Mouse (Mus musculus) spleen, adult 2 months (tissue): ENCODE data around the gene Clcnkb. TPM values are rescaled to one million over a fixed set of nuclear protein-coding genes. Genes with fewer than 3 reads are reported as not detected.

ENCODE experiments used
- DNase-seq, 2 experiments: peaks; one replicate each; pipeline versions ENCODE4 v3.0.0 to v3.0.0-alpha.2; 2012 to 2021; ENCODE audit warnings: low spot score in 2 of 2, low read depth in 1 of 2
- H3K27ac ChIP-seq: fragments of 200-500 bp; 2 replicates; pipeline ENCODE4 v1.5.1; 2012; ENCODE audit warnings: low read length, inconsistent platforms; ENCODE audit not compliant: insufficient read depth
- H3K27me3 ChIP-seq: fragments of 200-500 bp; 2 replicates; pipeline ENCODE4 v1.6.1; 2012; ENCODE audit warnings: mild to moderate bottlenecking, moderate library complexity, low read length, inconsistent platforms; ENCODE audit not compliant: control insufficient read depth, insufficient read depth
- H3K36me3 ChIP-seq: fragments of 200-500 bp; 2 replicates; pipeline ENCODE4 v1.6.1; 2012; ENCODE audit warnings: mild to moderate bottlenecking, low read length, inconsistent platforms; ENCODE audit not compliant: control insufficient read depth, insufficient read depth
- H3K4me1 ChIP-seq: fragments of 200-500 bp; 2 replicates; pipeline ENCODE4 v1.6.1; 2011; ENCODE audit warnings: inconsistent platforms; ENCODE audit not compliant: control insufficient read depth, insufficient read depth, insufficient read length
- H3K4me3 ChIP-seq: fragments of 200-500 bp; 2 replicates; pipeline ENCODE4 v1.5.1; 2011; ENCODE audit warnings: mild to moderate bottlenecking, inconsistent platforms; ENCODE audit not compliant: insufficient read depth, insufficient read length; ENCODE audit errors: extremely low read depth
- CTCF ChIP-seq: fragments of 200-500 bp; IDR thresholded peaks from 2 replicates; pipeline ENCODE4 v1.5.1; 2011; ENCODE audit warnings: mild to moderate bottlenecking, inconsistent platforms; ENCODE audit not compliant: insufficient read depth, insufficient read length, insufficient replicate concordance; ENCODE audit errors: extremely low read depth
- POLR2A ChIP-seq: fragments of 200-500 bp; IDR thresholded peaks from 2 replicates; pipeline ENCODE4 v1.6.1; 2011; ENCODE audit warnings: low read depth, low read length, inconsistent platforms
- WGBS: fragments of 180-500 bp; shearing (Covaris S2); methylation state at CpG from one replicate; pipeline ENCODE4 v1.1.7; 2018; 5-methylcytosine and 5-hydroxymethylcytosine counted together
- polyA plus RNA-seq: library from polyadenylated mRNA; depleted of rRNA; stranded (reverse); fragments of >200 nt; gene quantifications from 2 replicates; pipeline ENCODE4 v1.2.3, GENCODE M21; 2012; rRNA removed

The Clcnkb gene
- polyA plus RNA-seq, 1 experiment = 0.07 TPM

DNA sequence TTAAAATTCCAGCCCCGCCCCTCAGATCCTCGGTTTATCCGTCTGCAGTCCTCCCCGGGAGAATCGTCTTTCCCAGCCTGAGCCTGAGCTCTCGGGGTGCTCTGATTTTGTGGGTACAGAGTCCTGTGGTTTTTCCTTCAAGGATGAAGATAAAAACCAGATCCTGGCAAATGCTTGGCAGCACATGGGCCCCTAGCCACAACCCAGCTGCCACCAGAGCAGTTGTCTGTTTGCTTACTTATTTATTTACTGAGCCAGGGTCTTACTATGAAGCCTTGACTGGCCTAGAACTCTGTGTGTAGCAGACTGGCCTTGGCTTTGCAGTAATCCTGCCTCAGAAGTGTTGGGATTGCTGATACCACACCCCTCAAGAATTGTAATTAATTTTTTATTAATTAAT is 56.6 kb downstream of the Clcnkb start:
- TF ChIP-seq POLR2A (no peak), CTCF (no peak)
- WGBS = 95% methylated on average over 6 of the region's 6 CpGs
- H3K36me3 ChIP-seq = no peaks in the 10 kb centered on the region
- no peak overlapping the region for H3K4me3 ChIP-seq
- H3K27me3 ChIP-seq = 0 out of 2 replicates have a peak, but pooled peaks cover 2% of the 10 kb centered on the region
- H3K4me1 ChIP-seq = no peaks in the 10 kb centered on the region
- no peak for DNase-seq
- H3K27ac ChIP-seq = no peak overlapping the region

DNA sequence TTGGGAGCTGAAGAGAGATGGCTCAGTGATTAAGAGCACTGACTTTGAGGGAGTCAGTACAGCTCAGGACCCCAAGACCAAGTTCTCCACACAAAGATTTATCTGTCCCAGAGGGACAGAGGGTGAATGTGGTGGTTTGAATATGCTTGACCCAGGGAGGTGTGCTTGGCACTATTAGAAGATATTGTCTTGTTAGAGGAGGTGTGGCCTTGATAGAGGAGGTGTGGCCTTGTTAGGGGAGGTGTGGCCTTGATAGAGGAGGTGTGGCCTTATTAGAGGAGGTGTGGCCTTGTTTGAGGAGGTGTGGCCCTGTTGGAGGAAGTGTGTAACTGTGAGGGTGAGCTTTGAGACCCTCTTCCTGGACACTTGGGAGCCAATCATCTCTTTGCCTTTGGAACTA is 58.0 kb downstream of the Clcnkb start:
- no peak for DNase-seq
- 0 out of 2 replicates have a peak, but pooled peaks cover 2% of the 10 kb centered on the region for H3K27me3 ChIP-seq
- H3K4me3 ChIP-seq = no peak overlapping the region
- TF ChIP-seq POLR2A (no peak), CTCF (no peak)
- no peaks in the 10 kb centered on the region for H3K4me1 ChIP-seq
- H3K27ac ChIP-seq = no peak overlapping the region
- no peaks in the 10 kb centered on the region for H3K36me3 ChIP-seq

Other genes with a start within 250 kb of the Clcnkb start
- 0.83 and 2.9 TPM in 2 replicates for gene Rsg1, start 202.1 kb downstream of the Clcnkb start, polyA plus RNA-seq
- 0.79 and 1.2 TPM in 2 replicates for gene Arhgef19, start 176.5 kb downstream of the Clcnkb start, polyA plus RNA-seq
- 8.0 and 9.8 TPM in 2 replicates for gene Epha2, start 114.8 kb downstream of the Clcnkb start, polyA plus RNA-seq
- gene Fam131c, start 47.8 kb downstream of the Clcnkb start, polyA plus RNA-seq = 0.22 and 0.34 TPM in 2 replicates
- gene Clcnka, start 17.3 kb downstream of the Clcnkb start, polyA plus RNA-seq = 0.32 TPM in 1 of 2 replicates, not detected in the other
- gene Hspb7, start 4.8 kb upstream of the Clcnkb start, polyA plus RNA-seq = 2.4 and 2.5 TPM in 2 replicates
- gene Srarp, start 20.1 kb upstream of the Clcnkb start, polyA plus RNA-seq = not detected in 2 replicates
- gene Zbtb17, start 28.6 kb upstream of the Clcnkb start, polyA plus RNA-seq = 35.0 and 45.2 TPM in 2 replicates
- 28.2 and 34.1 TPM in 2 replicates for gene Spen, start 122.6 kb upstream of the Clcnkb start, polyA plus RNA-seq
- gene Fblim1, start 190.1 kb upstream of the Clcnkb start, polyA plus RNA-seq = 8.4 and 10.1 TPM in 2 replicates
- gene Tmem82, start 202.6 kb upstream of the Clcnkb start, polyA plus RNA-seq = 0.56 and 0.86 TPM in 2 replicates
- gene Slc25a34, start 207.8 kb upstream of the Clcnkb start, polyA plus RNA-seq = 0.34 and 0.43 TPM in 2 replicates
- gene Plekhm2, start 248.9 kb upstream of the Clcnkb start, polyA plus RNA-seq = 48.1 and 51.6 TPM in 2 replicates